In the genomic region with DNA sequence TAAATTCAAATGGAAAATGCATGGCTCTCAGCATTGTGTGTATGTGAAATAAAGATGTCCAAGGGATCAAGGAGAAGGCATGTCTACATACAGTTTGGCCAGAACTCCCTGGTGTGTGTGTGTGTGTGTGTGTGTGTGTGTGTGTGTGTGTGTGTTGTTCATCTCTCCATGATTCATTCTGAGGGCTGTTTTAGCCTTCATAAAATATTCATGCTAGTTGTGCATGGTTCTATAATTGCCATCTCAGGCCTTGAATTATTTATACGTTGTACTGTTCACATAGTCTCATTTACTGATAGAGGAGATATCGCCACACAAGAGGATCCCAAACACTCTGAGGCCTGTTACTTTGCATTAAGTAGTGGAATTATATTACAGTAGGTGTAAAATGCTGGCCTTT, we compare ENCODE assay signal across 13 mouse cellular contexts.
"Had no signal": no experiment of that assay in that cellular context is flagged by ENCODE, and none has a peak within 500 bp of the region (broad histone marks: within the 10 kb centered on the region; RNA-seq: fewer than 3 reads in every experiment).

No protein-coding gene starts in this region.

- H3K27ac ChIP-seq: limb, embryonic 15.5 days; liver, embryonic 13.5 days; lung, embryonic 15.5 days; macrophage; stomach, embryonic 15.5 days had no signal

- H3K9ac ChIP-seq: limb, embryonic 15.5 days; liver, embryonic 13.5 days; liver, postnatal 0 days; lung, embryonic 15.5 days; stomach, embryonic 15.5 days had no signal

- H3K9me3 ChIP-seq: limb, embryonic 15.5 days; liver, embryonic 13.5 days; lung, embryonic 15.5 days; stomach, embryonic 15.5 days had no signal

- H3K4me1 ChIP-seq: liver, embryonic 13.5 days; lung, embryonic 15.5 days; stomach, embryonic 15.5 days had no signal

- H3K36me3 ChIP-seq: limb, embryonic 15.5 days; liver, embryonic 13.5 days; lung, embryonic 15.5 days; stomach, embryonic 15.5 days had no signal

- ATAC-seq: intestine, postnatal 0 days; liver, postnatal 0 days had no signal

- DNase-seq: kidney, adult 8-10 months; kidney, postnatal 25 days; layer of hippocampus, postnatal 36 days; liver, embryonic 13.5 days; liver, postnatal 0 days; lung, postnatal 14 days; right cerebral cortex, postnatal 14 days had no signal

- H3K4me3 ChIP-seq: limb, embryonic 15.5 days; liver, embryonic 13.5 days; lung, embryonic 15.5 days; megakaryocyte, embryonic 14.5 days; stomach, embryonic 15.5 days had no signal

- H3K4me2 ChIP-seq: limb, embryonic 15.5 days; liver, embryonic 13.5 days; lung, embryonic 15.5 days; stomach, embryonic 15.5 days had no signal
